Comparison of ENCODE assay signal across 8 mouse cellular contexts in the genomic region with DNA sequence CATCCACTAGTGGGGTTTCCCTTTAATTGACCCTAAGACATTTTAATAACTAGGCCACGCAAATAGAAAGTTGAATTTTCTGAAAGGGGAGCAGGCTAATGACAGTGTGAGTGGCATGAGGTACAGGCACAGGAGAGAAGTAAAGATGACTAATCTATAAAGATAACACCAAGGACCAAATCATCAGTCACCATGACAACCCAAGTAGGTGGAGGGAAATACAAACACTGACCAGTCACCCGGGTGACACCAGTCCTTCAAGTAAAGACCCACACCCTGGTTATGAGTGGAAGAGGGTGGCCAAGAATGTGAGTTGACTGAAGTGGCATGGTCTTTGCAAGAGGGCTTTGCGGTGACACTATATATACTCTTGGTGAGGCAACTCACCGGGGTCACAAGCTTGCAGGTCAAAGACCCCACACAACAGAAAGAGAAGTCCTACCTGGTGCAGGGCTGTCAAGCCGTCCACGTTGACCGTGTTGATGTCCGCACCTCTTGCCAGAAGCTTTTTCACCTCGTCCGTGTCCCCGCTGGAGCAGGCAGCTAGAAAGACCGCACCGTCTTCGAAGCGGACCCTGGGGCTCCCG. TPM values are rescaled to one million over a fixed set of nuclear protein-coding genes. Genes with fewer than 3 reads are reported as not detected.
DNase-seq lines count a peak whose midpoint lies in the region; ATAC-seq and TF ChIP-seq lines count a peak whose summit lies in the region.

No protein-coding gene starts in this region.

- no peaks in the 10 kb centered on the region for H3K27me3 ChIP-seq in heart, adult 2 months (ENCODE audit: control insufficient read depth, insufficient read depth, low read length)
- no peaks in the 10 kb centered on the region for H3K27me3 ChIP-seq in G1E (ENCODE audit: insufficient read depth, low read length)
- 0 out of 2 replicates have a peak, but pooled peaks cover 5% of the 10 kb centered on the region for H3K27me3 ChIP-seq in forebrain, embryonic 12.5 days
- H3K27me3 ChIP-seq in limb, embryonic 15.5 days: no peaks in the 10 kb centered on the region
- H3K27me3 ChIP-seq in neural tube, embryonic 15.5 days (replicated peaks): no peaks in the 10 kb centered on the region

- peak overlapping the region; percentile 93 for H3K9ac ChIP-seq in heart, adult 2 months (ENCODE audit: low read depth, low read length)
- H3K9ac ChIP-seq in forebrain, embryonic 12.5 days: peak overlapping the region; percentile 82
- H3K9ac ChIP-seq in limb, embryonic 15.5 days: peak overlapping the region; percentile 85
- peak overlapping the region; percentile 88 for H3K9ac ChIP-seq in neural tube, embryonic 15.5 days (replicated peaks)

- TF ChIP-seq POLR2A in heart, adult 2 months (IDR thresholded peaks at IDR 0.05; ENCODE audit: insufficient read depth, low read depth, low read length): no peak

- peaks cover 2% of the 10 kb centered on the region; the same call in 1 of the 2 replicates for H3K36me3 ChIP-seq in heart, adult 2 months (ENCODE audit: control insufficient read depth, insufficient read depth, low read length)
- H3K36me3 ChIP-seq in G1E (replicated peaks): peaks cover 24% of the 10 kb centered on the region
- H3K36me3 ChIP-seq in forebrain, embryonic 12.5 days (replicated peaks): no peaks in the 10 kb centered on the region
- no peaks in the 10 kb centered on the region for H3K36me3 ChIP-seq in limb, embryonic 15.5 days
- no peaks in the 10 kb centered on the region; the same call in 1 of the 2 replicates for H3K36me3 ChIP-seq in neural tube, embryonic 15.5 days

- whole genome bisulfite sequencing in heart, adult 2 months: 2% methylated on average over 16 of the region's 16 CpGs
- 5% methylated on average over 16 of the region's 16 CpGs for WGBS in forebrain, embryonic 12.5 days
- WGBS in limb, embryonic 15.5 days: 2% methylated on average over 16 of the region's 16 CpGs
- 4% methylated on average over 16 of the region's 16 CpGs for WGBS in neural tube, embryonic 15.5 days

- peak overlapping the region; percentile 80 for H3K4me2 ChIP-seq in forebrain, embryonic 12.5 days
- peak overlapping the region; percentile 71 for H3K4me2 ChIP-seq in limb, embryonic 15.5 days
- peak overlapping the region; percentile 79 for H3K4me2 ChIP-seq in neural tube, embryonic 15.5 days

- TF ChIP-seq EP300 in heart, adult 2 months (IDR thresholded peaks at IDR 0.05; ENCODE audit: insufficient read depth, low read depth, low read length): no peak

- peak overlapping the region; percentile 97 for H3K27ac ChIP-seq in heart, adult 2 months
- peak overlapping the region; percentile 92 for H3K27ac ChIP-seq in forebrain, embryonic 12.5 days
- H3K27ac ChIP-seq in limb, embryonic 15.5 days: peak overlapping the region; percentile 89
- H3K27ac ChIP-seq in neural tube, embryonic 15.5 days (replicated peaks): peak overlapping the region; percentile 96

- no peak for ATAC-seq in G1E (ENCODE audit: extremely low read depth, insufficient number of reproducible peaks, low FRiP score, poor library complexity, severe bottlenecking)
- no peak; the same call in none of the 2 replicates for ATAC-seq in forebrain, embryonic 12.5 days (ENCODE audit: low FRiP score)
- no peak for ATAC-seq in limb, embryonic 15.5 days (ENCODE audit: insufficient number of reproducible peaks, low FRiP score, low TSS enrichment, low read depth)
- ATAC-seq in neural tube, embryonic 15.5 days (ENCODE audit: low FRiP score): no peak; the same call in none of the 2 replicates

- peaks cover 5% of the 10 kb centered on the region for H3K79me2 ChIP-seq in heart, adult 2 months (replicated peaks; ENCODE audit: control insufficient read depth, insufficient read depth, low read length)

- no peak for DNase-seq in heart, adult 2 months
- DNase-seq in heart, postnatal 25 days (ENCODE audit: low spot score): no peak
- peak; percentile 11 for DNase-seq in G1E (ENCODE audit: low spot score)
- no peak for DNase-seq in right cerebral cortex, postnatal 14 days
- DNase-seq in spleen, postnatal 14 days (ENCODE audit: low spot score in 2 of 2): no peak

- no peaks in the 10 kb centered on the region for H3K9me3 ChIP-seq in G1E (replicated peaks)
- H3K9me3 ChIP-seq in forebrain, embryonic 12.5 days: no peaks in the 10 kb centered on the region
- H3K9me3 ChIP-seq in limb, embryonic 15.5 days: no peaks in the 10 kb centered on the region
- H3K9me3 ChIP-seq in neural tube, embryonic 15.5 days (replicated peaks): no peaks in the 10 kb centered on the region

- no peak for TF ChIP-seq CTCF in heart, adult 2 months (IDR thresholded peaks at IDR 0.05)
- TF ChIP-seq CTCF in G1E (IDR thresholded peaks at IDR 0.05; ENCODE audit: low read depth, low read length): no peak

- H3K4me3 ChIP-seq in heart, adult 2 months: peak overlapping the region; percentile 91
- H3K4me3 ChIP-seq in G1E (ENCODE audit: low read depth, low read length): peak overlapping the region; percentile 80
- H3K4me3 ChIP-seq in forebrain, embryonic 12.5 days (replicated peaks): peak overlapping the region; percentile 85
- peak overlapping the region; percentile 76 for H3K4me3 ChIP-seq in limb, embryonic 15.5 days
- peak overlapping the region; percentile 92 for H3K4me3 ChIP-seq in neural tube, embryonic 15.5 days (replicated peaks)

- no peaks in the 10 kb centered on the region; the same call in 1 of the 2 replicates for H3K4me1 ChIP-seq in heart, adult 2 months (ENCODE audit: control insufficient read depth, insufficient read depth, low read length)
- H3K4me1 ChIP-seq in G1E (ENCODE audit: insufficient read depth, low read depth, low read length): peaks cover 29% of the 10 kb centered on the region
- H3K4me1 ChIP-seq in forebrain, embryonic 12.5 days: peaks cover 13% of the 10 kb centered on the region
- H3K4me1 ChIP-seq in limb, embryonic 15.5 days: peaks cover 10% of the 10 kb centered on the region
- H3K4me1 ChIP-seq in neural tube, embryonic 15.5 days: peaks cover 17% of the 10 kb centered on the region

- intact Hi-C loops in heart, adult 2 months (cut with DNase I): loop anchor here (2.0 to 5.0 kb wide), 4 partner anchors 20 to 103 kb away; no protein-coding TSS in a partner anchor
- intact Hi-C loops in heart, postnatal 25 days (cut with DNase I): loop anchor here (2.0 to 10.0 kb wide), 3 partner anchors 46 to 320 kb away; no protein-coding TSS in a partner anchor

RNA-seq across cellular contexts. Expression of gene Ppp1r12b, which starts 0.6 kb away (rescaled TPM):
- 100 to 1,000 TPM; 150 to 161 TPM for total RNA-seq in heart, adult 2 months (2021)
- 55.4 and 84.2 TPM in 2 replicates for polyA plus RNA-seq in heart, adult 2 months (2012; rRNA removed)
- 100 to 1,000 TPM; 147 to 165 TPM for total RNA-seq in heart, postnatal 25 days (2021)
- total RNA-seq in G1E (2014; fragmentation: Nextera tagmentation) (12.6 and 15.7 TPM in 2 replicates), G1E (2017) (8.0 and 8.2 TPM in 2 replicates)
- polyA plus RNA-seq in G1E (2012): 1.2 and 1.7 TPM in 2 replicates
- polyA plus RNA-seq in forebrain, embryonic 12.5 days (2016; fragmentation: Nextera tagmentation; extraction: Ambion mirVana): 12.2 and 13.8 TPM in 2 replicates
- 7.7 and 8.9 TPM in 2 replicates for polyA plus RNA-seq in limb, embryonic 15.5 days (2015; fragmentation: Nextera tagmentation; extraction: Ambion mirVana)
- 13.3 and 16.3 TPM in 2 replicates for polyA plus RNA-seq in neural tube, embryonic 15.5 days (2015; fragmentation: Nextera tagmentation; extraction: Ambion mirVana)

RNA-seq across cellular contexts. Expression of gene Ube2t, which starts 7.2 kb away (rescaled TPM):
- total RNA-seq in heart, adult 2 months (2021): 1 to 10 TPM; 5.9 TPM
- polyA plus RNA-seq in heart, adult 2 months (2012; rRNA removed): 3.0 and 3.2 TPM in 2 replicates
- 1 to 10 TPM; 4.4 to 7.6 TPM for total RNA-seq in heart, postnatal 25 days (2021)
- total RNA-seq in G1E (2014; fragmentation: Nextera tagmentation) (54.3 and 60.7 TPM in 2 replicates), G1E (2017) (65.9 and 72.6 TPM in 2 replicates)
- polyA plus RNA-seq in G1E (2012): 12.1 and 14.1 TPM in 2 replicates
- polyA plus RNA-seq in forebrain, embryonic 12.5 days (2016; fragmentation: Nextera tagmentation; extraction: Ambion mirVana): 49.7 and 50.3 TPM in 2 replicates
- 25.3 and 25.7 TPM in 2 replicates for polyA plus RNA-seq in limb, embryonic 15.5 days (2015; fragmentation: Nextera tagmentation; extraction: Ambion mirVana)
- polyA plus RNA-seq in neural tube, embryonic 15.5 days (2015; fragmentation: Nextera tagmentation; extraction: Ambion mirVana): 11.4 and 15.6 TPM in 2 replicates
